Mouse (Mus musculus): ENCODE results near the gene Iqcf3.
"Not testable (repeated sequence)": the region's sequence is repeated elsewhere in the genome, so short reads cannot be mapped to it uniquely, and the experiment has no call there.

Iqcf3 gene

DNA sequence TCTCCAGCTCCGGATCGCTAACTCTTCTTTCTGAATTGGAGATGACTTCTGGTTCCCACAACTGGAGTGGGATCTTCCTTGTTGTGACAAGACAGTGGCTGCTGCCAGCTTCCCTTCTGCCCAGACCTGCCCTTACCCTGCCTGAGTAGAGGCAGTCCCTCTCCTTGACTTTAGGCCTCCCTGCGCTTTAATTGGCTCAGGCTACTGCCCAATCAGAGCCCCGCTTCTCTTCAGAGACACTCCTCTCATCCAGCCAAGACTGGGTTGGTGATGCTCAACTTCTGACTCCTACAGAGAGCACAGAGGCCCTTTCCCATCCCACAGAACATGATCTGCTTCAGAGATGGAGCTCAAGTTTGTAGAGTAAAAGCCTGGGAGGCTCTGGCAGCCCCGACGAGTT is 57.2 kb downstream of the Iqcf3 start:
- no peak for DNase-seq

DNA sequence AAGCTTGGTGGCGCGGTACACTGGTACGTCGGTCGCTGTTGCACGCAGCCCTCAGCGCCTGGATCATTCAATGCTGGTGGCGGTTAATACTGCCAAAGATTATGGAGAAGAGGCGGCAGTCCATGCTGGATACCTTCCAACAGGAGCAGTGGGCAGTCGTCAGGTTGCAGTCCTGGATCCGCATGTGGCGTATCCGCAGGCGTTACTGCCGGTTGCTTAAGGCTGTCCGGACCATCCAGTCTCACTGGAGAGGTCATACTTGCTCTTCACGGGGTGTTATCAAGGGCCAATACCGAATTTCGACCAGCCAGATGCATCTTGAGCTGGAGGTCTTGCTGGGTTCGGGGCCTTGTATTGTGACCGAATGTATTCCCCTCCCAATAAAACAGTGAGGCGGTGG is 59.6 kb downstream of the Iqcf3 start:
- no peak for DNase-seq

DNA sequence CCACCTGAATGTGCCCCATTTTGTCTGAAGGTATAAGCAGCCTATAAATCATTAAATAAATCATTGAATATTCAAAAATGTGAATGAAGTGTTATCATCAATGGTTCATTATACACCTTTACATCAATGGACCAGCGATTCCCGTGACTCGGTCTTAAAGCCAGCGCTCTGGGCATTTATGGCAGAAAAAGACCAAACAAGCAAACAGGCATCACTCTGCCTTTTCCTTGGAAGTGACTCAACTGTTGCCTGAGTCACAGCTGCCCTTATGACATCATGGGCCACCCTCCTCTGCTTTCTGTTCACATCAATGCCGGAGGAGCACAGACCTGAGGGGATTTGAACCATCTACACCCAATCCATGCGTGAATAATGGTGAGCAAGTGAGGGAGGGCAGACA is 61.8 kb downstream of the Iqcf3 start, which contains the start of gene Iqcf1:
Iqcf1 (plus strand) TSS at position 301 of the 400 bp plus-strand sequence.
- DNase-seq = no peak

DNA sequence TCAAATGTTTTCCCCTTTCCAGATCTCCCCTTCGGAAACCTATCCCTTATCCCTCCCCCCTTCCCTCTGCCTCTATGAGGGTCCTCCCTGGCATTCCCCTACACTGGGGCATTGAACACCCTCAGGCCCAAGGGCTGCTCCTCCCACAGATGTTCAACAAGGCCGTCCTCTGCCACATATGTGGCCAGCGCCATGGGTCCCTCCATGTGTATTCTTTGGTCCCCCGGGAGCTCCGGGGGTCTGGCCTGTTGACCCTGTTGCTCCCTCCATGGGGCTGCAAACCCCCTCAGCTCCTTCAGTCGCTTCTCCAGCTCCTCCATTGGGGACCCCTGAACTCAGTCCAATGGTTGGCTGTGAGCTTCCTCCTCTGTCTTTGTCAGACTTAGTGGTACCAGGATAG is 73.8 kb downstream of the Iqcf3 start:
- not testable (repeated sequence) for DNase-seq

DNA sequence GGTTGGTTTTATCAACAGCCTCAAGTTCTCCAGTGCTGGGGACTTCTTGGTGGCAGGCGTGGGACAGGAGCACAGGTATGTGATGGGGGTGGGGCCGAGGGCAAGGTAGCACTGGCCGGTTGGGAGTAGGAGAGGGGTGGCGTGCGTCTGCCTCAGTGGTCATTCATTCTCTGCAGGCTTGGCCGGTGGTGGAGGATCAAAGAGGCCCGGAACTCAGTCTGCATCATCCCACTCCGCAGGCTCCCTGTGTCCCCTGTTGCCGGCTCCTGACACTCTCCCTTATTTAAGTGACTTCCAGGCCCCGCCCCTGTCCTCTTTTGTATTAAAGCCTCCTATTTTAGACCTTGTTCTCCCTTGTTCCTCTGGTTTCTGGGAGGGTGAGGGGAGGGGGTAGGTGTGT is 76.4 kb downstream of the Iqcf3 start:
- DNase-seq = peak; percentile 6

DNA sequence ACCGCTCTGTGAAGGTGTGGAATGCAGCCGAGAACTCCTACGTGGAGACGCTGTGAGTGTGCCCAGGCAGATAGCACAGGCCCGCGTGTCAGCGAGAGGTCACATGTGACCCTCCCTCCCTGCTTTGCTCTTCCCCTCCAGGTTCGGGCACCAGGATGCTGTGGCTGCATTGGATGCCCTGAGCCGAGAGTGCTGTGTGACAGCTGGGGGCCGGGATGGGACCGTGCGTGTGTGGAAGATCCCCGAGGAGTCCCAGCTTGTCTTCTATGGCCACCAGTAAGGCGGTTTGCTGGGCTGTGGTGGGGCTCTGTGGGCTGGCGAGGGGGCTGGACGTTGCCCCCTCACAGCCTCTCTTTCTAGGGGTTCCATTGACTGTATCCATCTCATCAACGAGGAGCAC is 77.8 kb downstream of the Iqcf3 start:
- DNase-seq = no peak

DNA sequence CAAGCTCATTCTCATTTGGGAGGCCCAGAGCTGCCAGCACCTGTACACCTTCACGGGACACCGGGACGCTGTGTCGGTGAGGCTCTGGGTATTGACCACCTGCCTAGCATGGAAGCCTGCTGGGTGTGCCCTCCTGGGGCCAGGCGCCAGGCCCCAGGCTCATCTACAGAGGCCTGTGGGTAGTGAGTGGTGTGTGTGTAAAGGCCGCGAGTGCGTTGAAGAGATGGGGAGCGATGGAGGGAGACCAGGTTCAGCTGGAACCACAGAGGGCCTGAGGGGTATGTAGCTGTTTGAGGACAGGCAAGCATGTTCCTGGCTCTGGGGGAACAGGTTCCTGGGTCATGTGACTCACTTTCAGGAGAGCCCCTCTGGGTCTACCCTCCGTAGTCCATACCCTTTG is 78.3 kb downstream of the Iqcf3 start:
- DNase-seq = peak; percentile 10

DNA sequence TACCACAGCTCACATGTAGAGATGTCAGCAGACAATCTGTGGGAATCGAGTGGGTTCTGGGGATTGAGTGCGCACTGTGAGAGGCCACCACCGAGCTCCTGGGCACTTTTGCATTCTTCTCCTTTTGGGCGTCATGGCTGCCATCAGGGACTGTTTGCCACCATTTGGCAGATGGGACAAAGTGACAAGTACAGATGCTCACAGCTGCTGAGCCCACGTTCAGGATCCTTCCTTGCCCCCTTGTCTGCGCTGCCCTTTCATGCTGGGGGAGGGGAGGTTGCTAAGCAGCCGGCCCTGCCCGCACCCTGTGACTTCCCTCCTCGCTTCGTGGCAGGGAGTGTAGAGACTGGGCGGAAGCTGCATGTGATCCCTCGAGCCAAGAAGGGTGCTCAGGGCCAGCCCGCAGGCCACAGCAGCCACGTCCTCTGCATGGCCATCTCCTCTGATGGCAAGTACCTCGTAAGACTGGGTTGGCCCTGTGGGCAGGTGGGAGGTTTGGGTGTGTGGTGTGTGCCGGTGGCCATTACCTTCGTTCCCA is 78.8 kb downstream of the Iqcf3 start:
- DNase-seq = peak; percentile 14

DNA sequence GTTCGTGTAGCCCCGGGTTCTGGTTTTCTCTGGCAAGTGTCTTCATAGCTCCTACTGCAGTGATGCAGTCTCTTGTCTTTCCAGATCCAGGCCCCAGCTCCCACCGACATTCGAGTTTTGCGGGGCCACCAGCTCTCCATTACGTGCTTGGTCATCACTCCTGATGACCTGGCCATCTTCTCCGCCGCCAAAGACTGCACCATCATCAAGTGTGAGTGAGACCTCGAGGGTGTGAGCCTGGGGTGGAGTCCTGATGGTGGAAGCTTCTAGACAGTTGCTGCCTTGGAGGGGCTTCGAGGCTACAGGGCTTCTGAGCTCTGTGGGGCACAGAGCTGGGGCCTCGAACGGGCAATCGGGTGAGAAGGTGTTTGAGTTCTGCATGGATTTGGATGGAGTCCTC is 79.8 kb downstream of the Iqcf3 start:
- DNase-seq = peak; percentile 15

DNA sequence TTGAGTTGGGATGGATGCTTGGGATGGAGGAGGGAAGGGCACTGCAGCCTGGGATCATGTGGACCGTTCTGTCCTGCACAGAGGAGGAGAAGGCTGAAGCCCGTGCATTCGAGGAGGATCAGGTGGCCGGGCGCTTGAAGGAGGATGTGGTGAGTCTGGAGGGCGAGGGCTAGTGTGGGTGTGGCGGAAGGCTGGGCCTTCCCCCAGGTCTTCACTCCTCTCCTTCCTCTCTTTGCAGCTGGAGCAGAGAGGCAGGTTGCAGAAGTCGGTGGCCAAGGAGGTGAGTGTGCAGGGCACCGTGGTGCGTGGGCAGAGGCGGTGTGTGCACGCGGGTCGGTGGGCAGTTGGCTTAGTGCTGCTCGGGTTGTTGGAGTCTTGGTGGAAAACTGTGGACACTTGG is 80.4 kb downstream of the Iqcf3 start:
- DNase-seq = peak; percentile 24

DNA sequence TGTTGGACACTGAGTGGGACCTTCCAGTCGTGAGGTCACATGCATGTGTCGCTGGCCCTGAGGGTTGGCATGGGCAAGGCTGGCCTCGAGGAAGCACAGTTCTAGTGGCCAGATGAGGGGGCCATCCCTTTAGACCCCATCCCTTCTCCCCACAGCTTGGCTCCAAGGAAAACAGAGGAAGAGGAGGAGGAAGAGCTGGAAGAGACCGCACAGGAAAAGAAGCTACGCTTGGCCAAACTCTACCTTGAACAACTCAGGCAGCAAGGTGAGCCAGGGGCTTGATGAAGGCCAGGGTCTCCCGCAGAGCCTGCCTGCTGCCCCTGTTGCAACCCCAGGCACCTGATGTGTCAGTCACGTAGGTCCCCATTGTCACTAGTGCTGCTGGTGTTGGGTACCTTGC is 80.9 kb downstream of the Iqcf3 start:
- no peak for DNase-seq

DNA sequence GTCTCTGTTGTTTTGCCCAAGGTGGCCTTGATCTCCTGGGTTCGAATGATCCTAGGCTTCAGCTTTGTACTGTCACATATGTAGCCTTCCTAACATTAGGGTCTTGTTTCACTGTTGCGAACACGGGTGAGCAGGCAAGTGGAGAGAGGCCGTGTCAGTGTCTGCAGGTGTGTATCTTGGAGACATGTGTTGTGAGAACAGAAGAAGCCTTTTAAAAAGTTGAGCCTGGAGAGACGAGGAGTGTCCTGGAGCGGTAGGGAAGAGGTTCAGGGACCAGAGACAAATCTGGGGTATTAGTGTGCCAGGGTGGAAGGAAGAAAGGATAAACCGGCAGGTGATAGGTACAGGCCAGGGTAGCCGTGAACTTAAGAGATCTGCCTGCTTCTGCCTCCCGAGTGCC is 83.3 kb downstream of the Iqcf3 start:
- DNase-seq = peak; percentile 39

DNA sequence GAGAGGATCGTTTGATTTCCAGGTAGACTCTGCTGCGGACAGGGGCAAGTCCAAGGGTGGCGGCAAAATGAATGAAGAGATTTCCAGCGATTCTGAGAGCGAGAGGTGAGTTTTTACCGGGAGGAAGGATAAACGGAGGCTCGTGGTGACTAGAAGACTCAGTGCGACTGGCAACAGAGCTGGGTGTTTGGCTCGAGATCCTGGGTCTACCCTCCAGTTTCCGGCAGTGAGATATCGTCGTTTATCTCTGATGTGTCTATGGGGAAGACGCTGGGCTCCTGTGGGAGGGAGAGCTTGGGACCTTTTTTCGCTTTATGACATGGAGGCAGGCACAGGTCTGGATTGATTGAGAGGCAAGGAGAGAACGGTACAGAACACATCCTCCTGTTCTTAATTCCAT is 83.8 kb downstream of the Iqcf3 start:
- DNase-seq = no peak

DNA sequence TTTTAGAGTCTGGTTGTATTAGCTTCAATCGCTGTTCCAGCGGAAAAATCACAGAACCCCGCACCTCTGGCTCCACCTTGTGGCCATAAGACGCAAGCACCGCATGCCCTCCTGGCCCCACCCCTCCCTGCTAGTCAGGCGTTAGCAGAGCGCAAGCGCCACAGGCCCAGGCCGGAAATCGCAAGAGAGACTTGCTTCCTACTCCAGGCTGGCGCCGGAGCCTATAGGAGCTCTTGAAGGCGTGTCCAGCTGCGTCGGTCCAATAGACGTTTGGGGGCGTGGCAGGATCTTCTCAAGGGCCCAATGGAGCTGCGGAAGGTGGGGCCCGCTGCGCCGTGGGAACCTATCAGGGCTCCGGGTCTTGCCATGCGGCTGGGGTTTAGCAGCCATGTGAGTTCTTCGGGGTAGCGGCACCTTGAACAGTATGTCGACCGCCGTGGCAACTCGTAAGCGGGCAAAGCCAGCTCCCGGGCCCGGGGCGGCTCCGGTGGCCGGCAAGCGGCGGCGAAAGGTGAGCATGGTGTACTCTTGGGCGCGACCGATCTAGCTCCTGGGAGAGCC is 84.4 kb downstream of the Iqcf3 start, which contains the start of gene Parp3:
Parp3 (minus strand) TSS at position 26 of the 561 bp plus-strand sequence.
- DNase-seq = peak; percentile 100

DNA sequence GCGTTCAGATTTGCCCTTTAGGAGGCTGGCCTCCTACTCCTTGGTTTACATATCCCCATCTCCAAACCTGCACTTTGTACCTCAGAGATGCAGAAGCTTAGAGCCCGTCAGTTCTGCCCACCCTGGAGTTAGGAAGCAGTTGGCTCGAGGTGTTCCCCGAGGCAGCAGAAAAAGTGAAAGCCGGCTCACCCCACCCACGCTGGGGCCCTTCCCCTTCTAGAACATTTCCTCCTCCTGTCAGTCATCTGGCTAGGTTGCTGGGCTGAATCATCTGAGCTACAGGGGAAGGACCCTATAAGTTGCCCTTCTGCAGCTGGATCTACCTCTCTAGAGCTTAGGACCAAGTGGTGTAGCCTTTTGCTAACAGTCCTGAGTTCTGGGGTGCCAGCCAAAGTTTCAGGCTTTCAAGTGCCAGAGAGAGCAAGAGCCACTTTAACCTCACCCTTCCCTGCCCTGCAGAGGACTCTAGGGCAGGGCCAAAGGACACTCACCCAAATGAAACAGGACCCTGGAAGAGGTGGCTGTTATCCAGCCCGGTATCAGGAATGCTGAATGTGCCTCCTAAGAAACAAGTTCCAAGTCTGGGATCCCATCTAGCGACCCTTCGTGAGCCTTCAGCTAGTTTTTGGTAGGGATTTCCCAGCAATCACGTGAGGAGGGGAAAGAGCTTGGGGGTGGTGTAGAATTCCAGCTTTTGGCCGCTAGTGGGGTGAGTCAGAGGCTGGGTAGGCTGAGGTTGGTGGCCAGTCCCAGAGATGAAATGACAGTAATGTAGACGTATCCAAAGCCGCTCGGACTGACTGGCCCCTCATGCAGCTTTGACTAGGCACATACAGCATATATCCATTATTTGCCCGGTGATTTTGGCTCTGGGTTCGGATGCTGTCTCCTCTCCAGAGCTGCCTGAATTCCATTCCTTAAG is 85.2 kb downstream of the Iqcf3 start:
- DNase-seq = no peak

DNA sequence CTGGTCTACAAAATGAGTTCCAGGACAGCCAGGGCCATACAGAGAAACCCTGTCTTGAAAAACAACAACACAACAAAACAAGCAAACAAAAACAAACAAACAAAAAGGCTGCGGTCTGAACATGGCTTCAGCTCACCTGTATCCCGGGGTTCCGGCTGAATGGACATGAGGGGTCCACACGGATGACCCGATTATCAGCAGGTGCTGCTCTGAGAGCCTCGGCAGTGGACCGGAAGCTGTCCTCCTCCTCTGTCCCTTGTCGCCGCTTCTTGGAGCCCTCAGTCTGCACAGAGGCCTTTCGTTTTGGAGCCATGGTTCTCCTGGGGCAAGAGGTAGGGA is 85.8 kb downstream of the Iqcf3 start, which contains the start of gene Rrp9:
Rrp9 (plus strand) TSS at position 301 of the 339 bp plus-strand sequence.
- DNase-seq = no peak

DNA sequence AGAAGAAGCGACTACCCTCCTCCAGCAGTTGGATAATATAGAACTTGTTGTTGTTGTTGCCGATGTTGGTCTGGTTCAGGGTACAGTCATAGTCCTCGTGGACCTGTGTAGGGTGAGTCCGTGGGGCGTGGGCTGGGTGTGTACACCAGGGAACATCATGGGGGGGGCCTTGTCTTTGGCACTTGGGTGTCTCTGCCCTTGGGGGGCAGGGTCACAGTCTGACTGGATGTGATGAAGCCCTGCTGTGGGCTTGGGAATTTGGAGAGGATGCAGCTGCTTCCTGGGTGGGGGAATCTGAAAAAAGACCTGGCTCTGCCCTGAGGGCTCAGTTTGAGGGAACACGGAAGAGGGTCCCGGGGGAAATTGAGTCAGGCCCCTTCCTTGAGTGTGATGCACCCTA is 86.4 kb downstream of the Iqcf3 start:
- DNase-seq = peak; percentile 76

DNA sequence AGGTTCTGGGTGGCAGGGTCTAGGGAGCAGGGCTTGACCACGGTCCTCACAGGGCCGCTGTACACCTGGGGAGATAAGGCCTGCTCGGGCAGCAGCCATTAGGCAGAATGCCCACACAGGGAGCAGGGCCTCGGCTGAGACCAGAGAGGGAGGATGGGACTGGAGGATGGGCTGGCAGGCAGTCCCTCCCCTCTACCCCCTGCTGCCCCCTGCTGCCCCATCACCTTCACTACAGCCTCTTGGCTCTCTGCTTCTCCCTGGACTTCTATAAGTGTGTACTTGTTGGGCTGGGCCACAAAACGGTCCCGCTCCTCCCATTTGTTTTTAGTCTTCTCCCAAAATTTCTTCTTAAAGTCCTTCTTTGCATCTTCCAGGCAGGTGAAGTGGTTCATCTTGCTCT is 87.0 kb downstream of the Iqcf3 start:
- DNase-seq = peak; percentile 87

DNA sequence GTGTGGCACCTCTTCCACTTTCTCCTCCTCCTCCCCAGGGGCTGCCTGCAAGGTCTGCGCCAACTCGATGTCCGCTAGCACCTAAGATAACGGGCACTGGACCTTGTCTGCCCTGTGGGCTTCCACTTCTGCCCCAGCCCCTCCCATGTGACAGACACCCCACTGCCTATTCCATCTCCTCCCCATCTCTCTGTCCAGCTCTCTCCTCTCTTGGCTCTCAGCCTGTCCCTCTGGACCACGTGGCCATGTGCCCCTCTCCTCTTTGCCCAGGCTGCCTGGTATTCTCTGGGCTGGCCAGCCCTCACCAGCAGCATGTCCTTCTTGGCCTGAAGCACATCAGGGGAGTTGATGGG is 87.7 kb downstream of the Iqcf3 start:
- DNase-seq = no peak

DNA sequence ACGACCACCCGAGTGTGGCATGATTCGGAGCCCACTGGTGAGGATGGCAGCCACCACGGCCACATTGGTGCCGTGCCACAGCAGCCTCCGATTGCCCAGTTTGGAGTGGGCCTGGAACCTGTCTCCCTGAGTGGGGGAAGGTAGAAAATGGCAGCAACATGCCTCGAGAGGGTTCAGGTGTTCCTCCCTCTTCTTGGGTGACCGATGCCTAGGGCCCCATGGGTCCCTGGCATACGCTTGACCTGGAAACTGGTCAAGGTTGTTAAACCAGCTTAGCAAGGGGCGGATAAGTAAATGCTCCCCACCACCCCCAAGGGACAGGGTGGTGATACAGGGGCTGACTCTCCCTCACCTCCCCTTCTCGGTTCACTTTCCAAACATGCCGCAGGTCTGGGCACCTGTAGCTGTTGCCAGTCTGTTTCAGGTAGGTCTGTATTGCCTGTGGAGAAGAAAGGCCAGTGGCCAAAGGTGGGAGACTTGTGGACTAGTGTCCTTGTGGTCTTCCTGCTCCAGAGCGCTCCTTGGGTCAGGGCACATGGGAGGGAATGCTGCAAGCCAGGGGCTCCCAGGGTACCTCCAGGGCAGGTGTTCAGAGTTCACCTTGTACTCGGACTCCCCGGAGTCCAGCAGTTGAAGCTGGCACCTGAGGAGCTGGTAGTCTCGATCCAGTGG is 88.2 kb downstream of the Iqcf3 start:
- peak; percentile 78 for DNase-seq

DNA sequence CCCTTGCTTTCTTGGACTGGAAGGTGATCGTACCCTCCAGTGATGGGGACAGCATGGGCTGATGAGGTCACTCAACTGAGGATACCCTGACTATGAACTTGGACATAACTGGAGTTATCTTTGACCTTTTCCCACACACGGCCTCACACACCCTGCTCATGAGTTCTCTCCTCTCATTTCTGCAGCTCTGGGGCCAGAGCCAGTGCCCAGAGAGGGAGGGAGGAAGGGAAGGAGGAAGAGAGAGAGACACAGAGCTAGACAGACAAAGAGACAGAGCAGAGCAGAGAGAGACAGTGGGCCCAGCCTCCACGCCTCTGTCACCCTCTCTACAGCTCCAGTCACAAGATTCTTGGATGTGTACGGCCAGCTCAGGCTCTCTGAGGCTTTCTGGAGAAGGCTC is 89.1 kb downstream of the Iqcf3 start:
- peak; percentile 53 for DNase-seq

DNA sequence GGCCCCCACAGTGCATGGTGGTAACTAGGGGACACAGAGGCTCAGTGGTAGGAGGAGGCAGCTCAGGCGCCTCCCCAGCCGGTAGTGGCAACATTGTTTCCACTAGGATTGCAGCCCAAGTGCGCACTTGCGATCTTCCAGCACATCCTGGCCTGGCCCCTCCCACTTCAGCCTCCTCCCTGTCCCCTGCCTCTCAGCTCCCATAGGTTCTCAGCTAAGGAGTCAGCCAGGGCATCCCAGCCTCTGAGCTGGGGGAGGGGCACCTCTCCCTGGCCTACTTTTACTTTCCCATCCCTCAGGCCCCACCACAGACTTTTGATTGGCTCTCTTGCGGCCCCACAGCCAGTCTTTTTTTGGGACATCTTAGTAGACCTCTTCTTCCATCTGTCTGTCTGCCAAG is 89.5 kb downstream of the Iqcf3 start:
- peak; percentile 73 for DNase-seq

DNA sequence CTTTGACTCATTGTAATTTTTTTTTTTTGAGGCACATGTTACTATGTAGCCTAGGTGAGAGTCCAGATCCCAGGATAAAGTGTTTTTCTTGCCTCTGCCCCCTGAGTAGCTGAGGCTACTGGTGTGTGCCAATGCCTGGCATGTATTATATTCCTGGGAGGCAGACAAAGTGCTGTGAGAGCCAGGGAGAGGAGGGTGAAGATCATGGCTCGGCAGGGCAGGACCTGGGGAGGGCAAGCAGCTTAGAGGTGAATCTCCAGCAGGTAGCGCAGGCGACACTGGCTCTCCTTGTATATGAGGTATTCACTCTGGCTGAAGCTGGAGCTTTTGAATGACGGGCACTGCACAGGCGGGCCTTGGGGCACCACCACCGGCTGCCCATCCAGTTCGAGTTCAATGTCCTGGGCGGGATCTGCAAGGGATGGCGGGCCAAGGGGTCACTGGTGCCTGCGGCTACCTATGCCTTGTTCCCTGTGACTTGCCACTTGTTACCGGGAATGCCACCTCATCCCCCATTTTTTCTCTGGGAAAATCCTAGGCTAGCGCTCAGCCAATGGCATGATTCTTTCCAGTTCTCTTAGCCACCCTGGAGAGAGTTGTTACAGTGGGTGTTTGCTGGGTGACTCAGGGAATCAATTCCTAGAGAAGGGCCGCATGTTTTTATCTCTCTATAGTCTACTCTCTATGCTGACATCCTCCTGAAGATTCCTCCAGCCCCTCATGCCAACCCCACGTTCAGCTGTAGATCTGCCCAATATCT is 90.3 kb downstream of the Iqcf3 start:
- DNase-seq = peak; percentile 45

Measured in cerebellum, adult 9-11 months (tissue).